Comparison of ENCODE assay signal across 24 mouse cellular contexts in the genomic region with DNA sequence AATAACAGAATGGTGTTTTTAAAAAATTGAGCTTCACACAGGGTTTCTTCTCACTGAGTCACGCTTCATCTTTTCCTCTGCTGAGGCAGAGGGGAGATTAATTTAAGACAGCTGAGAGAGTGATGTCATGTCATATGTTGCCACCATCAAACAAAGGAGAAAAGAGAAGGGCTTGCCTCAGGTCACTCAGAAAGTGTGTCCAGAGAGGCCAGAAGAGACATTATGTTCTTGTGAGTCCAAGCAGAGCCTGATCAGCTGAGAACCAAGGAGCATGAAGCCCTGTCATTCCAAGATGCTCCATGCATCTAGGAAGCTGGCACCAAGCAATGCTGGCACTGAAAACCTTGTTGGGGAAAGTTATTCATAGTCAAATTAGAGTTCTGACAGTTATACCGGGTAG.
DNase-seq lines count a peak whose midpoint lies in the region; ATAC-seq and TF ChIP-seq lines count a peak whose summit lies in the region.
"Had no signal": no experiment of that assay in that cellular context is flagged by ENCODE, and none has a peak within 500 bp of the region (broad histone marks: within the 10 kb centered on the region; RNA-seq: fewer than 3 reads in every experiment).

No protein-coding gene starts in this region.

- H3K4me3 ChIP-seq in left cerebral cortex, adult 2 months = no peak overlapping the region
- H3K4me3 ChIP-seq: embryonic facial prominence, embryonic 15.5 days; heart, embryonic 15.5 days; midbrain, embryonic 15.5 days; neural tube, embryonic 13.5 days had no signal

- DNase-seq in frontal cortex, postnatal 10 days (ENCODE audit: low spot score in 2 of 2) = no peak
- DNase-seq in left cerebral cortex, adult 2 months (ENCODE audit: extremely low spot score in 1 of 2, low spot score in 2 of 2) = peak in 1 of 2 experiments; percentile 35
- DNase-seq in left cerebral cortex, adult 11 months (ENCODE audit: low spot score) = no peak
- DNase-seq in right cerebral cortex, adult 2 months (ENCODE audit: low spot score in 2 of 2) = peak; percentile 20 to 45
- DNase-seq in heart, postnatal 36 days = no peak
- no peak for DNase-seq in layer of hippocampus, postnatal 36 days
- DNase-seq: adrenal gland, postnatal 14 days; cerebellum, adult 8-10 months; gastrocnemius, postnatal 25 days; kidney, adult 18-20 months; kidney, postnatal 4 days; layer of hippocampus, adult 9-11 months; retina, postnatal 1 day; thymus, adult 18-20 months had no signal

- TF ChIP-seq CTCF in left cerebral cortex, adult 2 months (IDR thresholded peaks at IDR 0.05) = no peak

- intact Hi-C loops in left cerebral cortex, adult 2 months (cut with DNase I) = no loop called here
- intact Hi-C loops in heart, postnatal 36 days (cut with DNase I) = no loop called here

- ATAC-seq in frontal cortex, adult (ENCODE audit: low TSS enrichment) = peak; percentile 82
- ATAC-seq: CD4-positive, CD25-positive, alpha-beta regulatory T cell, adult 4 months; inflammation-experienced regulatory T-cells, adult 6 months; lung, postnatal 0 days; midbrain, embryonic 15.5 days had no signal

- peak overlapping the region; percentile 62 for H3K27ac ChIP-seq in left cerebral cortex, adult 2 months
- H3K27ac ChIP-seq: embryonic facial prominence, embryonic 15.5 days; heart, embryonic 15.5 days; hindbrain, embryonic 14.5 days; macrophage; midbrain, embryonic 15.5 days; neural tube, embryonic 13.5 days had no signal

Comparison
In these comparisons a context has a peak if more than half of its experiments do, and no peak if none do; other contexts are left out.
1. DNase-seq: peak in right cerebral cortex, adult 2 months (2 of 2); none in frontal cortex, postnatal 10 days (0 of 2), left cerebral cortex, adult 11 months (single experiment), heart, postnatal 36 days (0 of 2) and layer of hippocampus, postnatal 36 days (0 of 2).